Mouse (Mus musculus): ENCODE data around the gene Gdpd5.

DNA sequence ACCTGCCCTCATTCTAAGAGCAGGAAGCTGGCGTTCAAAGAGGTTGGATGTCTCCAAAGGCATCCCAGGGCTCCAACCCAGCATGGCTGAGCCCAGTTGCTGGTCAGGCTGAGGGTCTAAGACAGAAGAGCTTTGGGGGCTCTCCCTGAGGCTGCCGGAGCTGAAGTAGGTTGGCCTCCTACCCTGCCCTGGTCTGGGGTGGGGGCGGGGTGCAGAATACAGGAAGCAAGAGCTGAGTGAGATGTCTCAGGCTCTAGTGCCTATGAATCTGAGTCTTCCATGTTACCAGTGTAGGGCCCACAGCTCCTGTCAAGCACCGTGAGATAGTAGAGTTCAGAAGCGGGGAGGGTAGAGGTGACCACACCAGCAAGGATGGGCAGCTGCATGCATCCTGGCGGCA, 51.6 kb downstream of the Gdpd5 start:
- no peak for TF ChIP-seq POLR2A (IDR thresholded peaks at IDR 0.05; ENCODE audit: control insufficient read depth, extremely low read depth, insufficient read depth, low read length, poor library complexity)
- TF ChIP-seq CTCF (IDR thresholded peaks at IDR 0.05; ENCODE audit: borderline replicate concordance, control insufficient read depth, extremely low read depth, insufficient read depth, low read length, poor library complexity) = no peak
